27 mouse cellular contexts compared by ENCODE assay signal in genomic region chr1:59690467-59690866, GRCm38 (mm10). TPM values are rescaled to one million over a fixed set of nuclear protein-coding genes. Genes with fewer than 3 reads are reported as not detected.
DNase-seq lines count a peak whose midpoint lies in the region; ATAC-seq and TF ChIP-seq lines count a peak whose summit lies in the region.
"Had no signal": no experiment of that assay in that cellular context is flagged by ENCODE, and none has a peak within 500 bp of the region (broad histone marks: within the 10 kb centered on the region; RNA-seq: fewer than 3 reads in every experiment).

No protein-coding gene starts in this region.

- 82% methylated on average over 5 of the region's 5 CpGs for WGBS in intestine, postnatal 0 days
- WGBS in intestine, embryonic 16.5 days = 85% methylated on average over 5 of the region's 5 CpGs
- WGBS in lung, embryonic 14.5 days = 84% methylated on average over 5 of the region's 5 CpGs

- H3K79me2 ChIP-seq in CH12.LX (replicated peaks; ENCODE audit: control insufficient read depth, extremely low read depth, insufficient read depth, poor library complexity, severe bottlenecking) = peaks cover 81% of the 10 kb centered on the region

- no peak for TF ChIP-seq EP300 in CH12.LX (IDR thresholded peaks at IDR 0.05; ENCODE audit: low read length)

- peak; percentile 28; the same call in 1 of the 2 replicates for TF ChIP-seq CTCF in intestine, postnatal 0 days (IDR thresholded peaks at IDR 0.05; ENCODE audit: low read depth)
- TF ChIP-seq CTCF in lung, embryonic 14.5 days (IDR thresholded peaks at IDR 0.05; ENCODE audit: low read depth) = 0 out of 2 replicates have a peak, but pooled peaks have one; percentile 13
- TF ChIP-seq CTCF in CH12.LX (conservative IDR thresholded peaks at IDR 0.05 in 1 of 2, IDR thresholded peaks at IDR 0.05 in 1 of 2; ENCODE audit: low read depth in 2 of 2, low read length in 2 of 2) = peak in 1 of 2 experiments; percentile 30; a peak in 2 of 4 replicates

- no peak overlapping the region for H3K4me2 ChIP-seq in intestine, postnatal 0 days (replicated peaks; ENCODE audit: low read depth)
- no peak overlapping the region for H3K4me2 ChIP-seq in intestine, embryonic 16.5 days (ENCODE audit: low read depth, low read length)
- no peak overlapping the region for H3K4me2 ChIP-seq in lung, embryonic 14.5 days
- no peak overlapping the region for H3K4me2 ChIP-seq in CH12.LX (ENCODE audit: insufficient read depth, low read depth, poor library complexity, severe bottlenecking)
- H3K4me2 ChIP-seq: embryonic facial prominence, embryonic 15.5 days; forebrain, embryonic 12.5 days; heart, embryonic 13.5 days; hindbrain, embryonic 14.5 days; midbrain, embryonic 11.5 days had no signal

- peaks cover 9% of the 10 kb centered on the region; the same call in 1 of the 2 replicates for H3K4me1 ChIP-seq in intestine, postnatal 0 days (replicated peaks; ENCODE audit: control insufficient read depth, insufficient read depth, low read length)
- peaks cover 8% of the 10 kb centered on the region; the same call in 1 of the 2 replicates for H3K4me1 ChIP-seq in intestine, embryonic 16.5 days (ENCODE audit: control insufficient read depth, insufficient read depth, low read length)
- 0 out of 2 replicates have a peak, but pooled peaks cover 5% of the 10 kb centered on the region for H3K4me1 ChIP-seq in lung, embryonic 14.5 days (ENCODE audit: insufficient read depth)
- peaks cover 0 to 25% of the 10 kb centered on the region in 2 experiments; a peak in 2 of 4 replicates for H3K4me1 ChIP-seq in CH12.LX (ENCODE audit: control insufficient read depth in 1 of 2, insufficient read depth in 2 of 2)

- no peak overlapping the region for H3K9ac ChIP-seq in intestine, postnatal 0 days (ENCODE audit: low read depth, low read length)
- no peak overlapping the region for H3K9ac ChIP-seq in intestine, embryonic 16.5 days (ENCODE audit: low read depth, low read length)
- H3K9ac ChIP-seq in lung, embryonic 14.5 days = no peak overlapping the region
- no peak overlapping the region for H3K9ac ChIP-seq in CH12.LX (ENCODE audit: insufficient read depth, low read depth)
- H3K9ac ChIP-seq: embryonic facial prominence, embryonic 15.5 days; forebrain, embryonic 12.5 days; forebrain, postnatal 0 days; heart, embryonic 13.5 days; hindbrain, embryonic 14.5 days had no signal

- 0 out of 2 replicates have a peak, but pooled peaks have one; percentile 5 for TF ChIP-seq POLR2A in CH12.LX (IDR thresholded peaks at IDR 0.05; ENCODE audit: low read depth, low read length)

- H3K27me3 ChIP-seq in intestine, postnatal 0 days (replicated peaks; ENCODE audit: control insufficient read depth, insufficient read depth, low read length) = no peaks in the 10 kb centered on the region
- H3K27me3 ChIP-seq in intestine, embryonic 16.5 days (replicated peaks; ENCODE audit: control insufficient read depth, insufficient read depth, low read length) = no peaks in the 10 kb centered on the region
- no peaks in the 10 kb centered on the region for H3K27me3 ChIP-seq in lung, embryonic 14.5 days (ENCODE audit: insufficient read depth, low read length)
- no peaks in the 10 kb centered on the region for H3K27me3 ChIP-seq in CH12.LX (replicated peaks)
- H3K27me3 ChIP-seq: embryonic facial prominence, embryonic 15.5 days; forebrain, embryonic 12.5 days; heart, embryonic 13.5 days had no signal

- H3K36me3 ChIP-seq in intestine, postnatal 0 days (ENCODE audit: control insufficient read depth, insufficient read depth) = peaks cover 10% of the 10 kb centered on the region; the same call in 1 of the 2 replicates
- no peaks in the 10 kb centered on the region for H3K36me3 ChIP-seq in intestine, embryonic 16.5 days (ENCODE audit: control insufficient read depth, insufficient read depth, low read length)
- H3K36me3 ChIP-seq in lung, embryonic 14.5 days (ENCODE audit: insufficient read depth) = peaks cover 59% of the 10 kb centered on the region
- peaks cover 25 to 69% of the 10 kb centered on the region in 2 experiments for H3K36me3 ChIP-seq in CH12.LX (replicated peaks in 1 of 2; ENCODE audit: control insufficient read depth in 1 of 2, insufficient read depth in 1 of 2, low read length in 1 of 2)

- no peak overlapping the region for H3K4me3 ChIP-seq in intestine, postnatal 0 days (ENCODE audit: low read depth, low read length)
- H3K4me3 ChIP-seq in intestine, embryonic 16.5 days (ENCODE audit: low read length) = no peak overlapping the region
- no peak overlapping the region for H3K4me3 ChIP-seq in lung, embryonic 14.5 days (ENCODE audit: low read depth, low read length)
- H3K4me3 ChIP-seq in CH12.LX (replicated peaks in 1 of 3; ENCODE audit: low read depth in 2 of 3, low read length in 2 of 3, poor library complexity in 1 of 3) = no peak overlapping the region
- H3K4me3 ChIP-seq: embryonic facial prominence, embryonic 10.5 days; embryonic facial prominence, embryonic 15.5 days; forebrain, embryonic 12.5 days; heart, embryonic 13.5 days had no signal

- H3K27ac ChIP-seq in intestine, postnatal 0 days (ENCODE audit: low read depth, low read length) = no peak overlapping the region
- no peak overlapping the region for H3K27ac ChIP-seq in intestine, embryonic 16.5 days (ENCODE audit: low read length)
- H3K27ac ChIP-seq in lung, embryonic 14.5 days (ENCODE audit: low read depth) = no peak overlapping the region
- H3K27ac ChIP-seq in CH12.LX (ENCODE audit: insufficient read depth, low read depth) = no peak overlapping the region
- H3K27ac ChIP-seq: embryonic facial prominence, embryonic 10.5 days; embryonic facial prominence, embryonic 15.5 days; forebrain, embryonic 12.5 days; heart, embryonic 13.5 days; hindbrain, embryonic 14.5 days had no signal

- dilution Hi-C loops in CH12.LX (cut with MboI; ENCODE audit: extremely low pct_ligation_motif_present, extremely low pct_unique_long_range_greater_than_20kb, low sequenced_read_pairs) = no loop called here

- no peaks in the 10 kb centered on the region for H3K9me3 ChIP-seq in intestine, postnatal 0 days (ENCODE audit: control insufficient read depth)
- no peaks in the 10 kb centered on the region for H3K9me3 ChIP-seq in intestine, embryonic 16.5 days (ENCODE audit: control insufficient read depth, low read length)
- no peaks in the 10 kb centered on the region for H3K9me3 ChIP-seq in lung, embryonic 14.5 days (ENCODE audit: low read depth, low read length)
- no peaks in the 10 kb centered on the region for H3K9me3 ChIP-seq in CH12.LX (replicated peaks; ENCODE audit: low read length)
- H3K9me3 ChIP-seq: embryonic facial prominence, embryonic 10.5 days; embryonic facial prominence, embryonic 15.5 days; forebrain, embryonic 12.5 days; heart, embryonic 13.5 days had no signal

- no peak for ATAC-seq in intestine, postnatal 0 days
- no peak for ATAC-seq in intestine, embryonic 16.5 days
- no peak for ATAC-seq in lung, embryonic 14.5 days (ENCODE audit: insufficient read depth)
- no peak for ATAC-seq in monocyte, adult 5-6 weeks (replicated peaks; ENCODE audit: insufficient number of reproducible peaks, low FRiP score, low TSS enrichment, poor library complexity, severe bottlenecking)
- ATAC-seq: forebrain, postnatal 0 days; inflammation-experienced regulatory T-cells, adult 6 months had no signal

- in situ Hi-C loops in CH12.LX (cut with MboI; ENCODE audit: low pct_ligation_motif_present, low pct_unique_long_range_greater_than_20kb, low sequenced_read_pairs) = no loop called here

- DNase-seq in lung, embryonic 14.5 days = no peak
- DNase-seq in lung, postnatal 36 days = no peak
- no peak for DNase-seq in CH12.LX (ENCODE audit: extremely low read depth)
- DNase-seq in induced T-regulatory cell, adult 2 months (ENCODE audit: low read depth) = peak; percentile 38
- DNase-seq in spleen, postnatal 14 days (ENCODE audit: low spot score in 2 of 2) = no peak
- DNase-seq: adrenal gland, postnatal 10 days; B cell, adult 2 months; cerebellum, adult 8-10 months; cerebellum, postnatal 25 days; forebrain, postnatal 0 days; heart, postnatal 10 days; kidney, adult 2 months; layer of hippocampus, adult 9-11 months; liver; lung, adult 18-20 months; right cerebral cortex, postnatal 4 days; thymus, postnatal 14 days had no signal

- no peak for TF ChIP-seq RAD21 in CH12.LX (IDR thresholded peaks at IDR 0.05; ENCODE audit: low read depth, low read length)

TF ChIP-seq in CH12.LX, 34 proteins besides CTCF, POLR2A, EP300 and RAD21:
- no peak for TF ChIP-seq NRF1 (IDR thresholded peaks at IDR 0.05; ENCODE audit: low read depth, low read length)
- TF ChIP-seq UBTF (IDR thresholded peaks at IDR 0.05; ENCODE audit: low read depth, low read length) = no peak
- peak; percentile 34; the same call in 1 of the 2 replicates for TF ChIP-seq MYC (IDR thresholded peaks at IDR 0.05; ENCODE audit: low read depth, low read length)
- no peak for TF ChIP-seq ZC3H11A (IDR thresholded peaks at IDR 0.05; ENCODE audit: low read depth, low read length)
- TF ChIP-seq MAX (IDR thresholded peaks at IDR 0.05; ENCODE audit: low read length) = no peak
TF ChIP-seq in CH12.LX: peak in this region for 1.

RNA-seq across cellular contexts. Expression of gene Nop58, which starts 5.7 kb away (rescaled TPM):
- polyA plus RNA-seq in intestine, postnatal 0 days (2015; fragmentation: Nextera tagmentation; extraction: Ambion mirVana) = 82.2 and 89.0 TPM in 2 replicates
- polyA plus RNA-seq in intestine, embryonic 16.5 days (2015; fragmentation: Nextera tagmentation; extraction: Ambion mirVana) = 173 and 227 TPM in 2 replicates
- polyA plus RNA-seq in lung, embryonic 14.5 days (2014; fragmentation: Nextera tagmentation; extraction: Ambion mirVana) = 272 and 284 TPM in 2 replicates
- total RNA-seq in CH12.LX (2012; rRNA removed) (297 and 438 TPM in 2 replicates), CH12.LX (2014; rRNA removed) (523 and 600 TPM in 2 replicates)
- 749 and 752 TPM in 2 replicates for polyA plus RNA-seq in CH12.LX (2012; ENCODE audit: insufficient read length, low read depth)
- 252 to 325 TPM (median 279 TPM) in 3 replicates for total RNA-seq in monocyte, adult 5-6 weeks (2017)

RNA-seq across cellular contexts. Expression of gene Sumo1, which starts 19.8 kb away (rescaled TPM):
- 208 and 217 TPM in 2 replicates for polyA plus RNA-seq in intestine, postnatal 0 days (2015; fragmentation: Nextera tagmentation; extraction: Ambion mirVana)
- 283 and 307 TPM in 2 replicates for polyA plus RNA-seq in intestine, embryonic 16.5 days (2015; fragmentation: Nextera tagmentation; extraction: Ambion mirVana)
- 412 and 431 TPM in 2 replicates for polyA plus RNA-seq in lung, embryonic 14.5 days (2014; fragmentation: Nextera tagmentation; extraction: Ambion mirVana)
- total RNA-seq in CH12.LX (2012; rRNA removed) = 122 and 154 TPM in 2 replicates
- total RNA-seq in CH12.LX (2014; rRNA removed) = 505 and 559 TPM in 2 replicates
- 296 and 297 TPM in 2 replicates for polyA plus RNA-seq in CH12.LX (2012; ENCODE audit: insufficient read length, low read depth)
- total RNA-seq in monocyte, adult 5-6 weeks (2017) = 166 to 204 TPM (median 186 TPM) in 3 replicates
